Comparison of ENCODE assay signal across 8 mouse cellular contexts in genomic region chr5:34549483-34550221, GRCm38 (mm10). TPM values are rescaled to one million over a fixed set of nuclear protein-coding genes. Genes with fewer than 3 reads are reported as not detected.
DNase-seq lines count a peak whose midpoint lies in the region; ATAC-seq lines count a peak whose summit lies in the region.

No protein-coding gene starts in this region.

- DNase-seq in ovary, postnatal 36 days (ENCODE audit: low spot score) = peak; percentile 65
- no peak for DNase-seq in ovary, postnatal 10 days (ENCODE audit: low spot score)
- DNase-seq in cerebellum, postnatal 10 days = peak; percentile 85 to 89
- DNase-seq in lung, postnatal 25 days (ENCODE audit: low spot score) = peak; percentile 38
- DNase-seq in frontal cortex, postnatal 36 days (ENCODE audit: low spot score in 2 of 2) = no peak

- H3K27ac ChIP-seq in kidney, embryonic 14.5 days (ENCODE audit: low read depth, low read length) = peak overlapping the region; percentile 61; the same call in 1 of the 2 replicates
- H3K27ac ChIP-seq in stomach, embryonic 15.5 days = 0 out of 2 replicates have a peak overlapping the region, but pooled peaks have one; percentile 55

- H3K36me3 ChIP-seq in kidney, embryonic 14.5 days (ENCODE audit: control insufficient read depth, insufficient read depth, low read length) = peaks cover 18% of the 10 kb centered on the region
- peaks cover 16% of the 10 kb centered on the region for H3K36me3 ChIP-seq in stomach, embryonic 15.5 days

- H3K27me3 ChIP-seq in kidney, embryonic 14.5 days (ENCODE audit: control insufficient read depth, insufficient read depth, low read length) = no peaks in the 10 kb centered on the region
- no peaks in the 10 kb centered on the region for H3K27me3 ChIP-seq in stomach, embryonic 15.5 days (replicated peaks)

- WGBS in kidney, embryonic 14.5 days = under 1% methylated on average over 49 of the region's 49 CpGs
- WGBS in stomach, embryonic 15.5 days = 1% methylated on average over 48 of the region's 49 CpGs

- H3K9me3 ChIP-seq in kidney, embryonic 14.5 days (ENCODE audit: control insufficient read depth, low read length) = no peaks in the 10 kb centered on the region
- no peaks in the 10 kb centered on the region for H3K9me3 ChIP-seq in stomach, embryonic 15.5 days

- peak overlapping the region; percentile 92 for H3K9ac ChIP-seq in kidney, embryonic 14.5 days (ENCODE audit: low read depth, low read length)
- peak overlapping the region; percentile 87 for H3K9ac ChIP-seq in stomach, embryonic 15.5 days

- peak; percentile 73 for ATAC-seq in granulocyte monocyte progenitor cell, adult 5-6 weeks (replicated peaks; ENCODE audit: poor library complexity, severe bottlenecking)
- ATAC-seq in kidney, embryonic 14.5 days (ENCODE audit: low FRiP score, low TSS enrichment) = peak; percentile 90
- peak; percentile 83 for ATAC-seq in stomach, embryonic 15.5 days (ENCODE audit: insufficient read depth, low FRiP score, low read depth)

- H3K4me2 ChIP-seq in kidney, embryonic 14.5 days (replicated peaks; ENCODE audit: low read depth, low read length) = peak overlapping the region; percentile 74
- peak overlapping the region; percentile 91 for H3K4me2 ChIP-seq in stomach, embryonic 15.5 days

- H3K4me1 ChIP-seq in kidney, embryonic 14.5 days (ENCODE audit: control insufficient read depth, insufficient read depth, low read length) = peaks cover 8% of the 10 kb centered on the region
- H3K4me1 ChIP-seq in stomach, embryonic 15.5 days = peaks cover 5% of the 10 kb centered on the region

- H3K4me3 ChIP-seq in kidney, embryonic 14.5 days (ENCODE audit: low read length) = peak overlapping the region; percentile 93
- peak overlapping the region; percentile 92 for H3K4me3 ChIP-seq in stomach, embryonic 15.5 days (replicated peaks)

RNA-seq across cellular contexts. Expression of gene Add1, which starts 23.8 kb away (rescaled TPM):
- 65.6 and 74.2 TPM in 2 replicates for total RNA-seq in granulocyte monocyte progenitor cell, adult 5-6 weeks (2014; fragmentation: Nextera tagmentation)
- 81.0 and 82.6 TPM in 2 replicates for total RNA-seq in granulocyte monocyte progenitor cell, adult 5-6 weeks (2017)
- polyA plus RNA-seq in kidney, embryonic 14.5 days (2014; fragmentation: Nextera tagmentation; extraction: Ambion mirVana) = 124 and 183 TPM in 2 replicates
- 162 and 168 TPM in 2 replicates for polyA plus RNA-seq in stomach, embryonic 15.5 days (2015; fragmentation: Nextera tagmentation; extraction: Ambion mirVana)

RNA-seq across cellular contexts. Expression of gene Sh3bp2, which starts 24.0 kb away (rescaled TPM):
- total RNA-seq in granulocyte monocyte progenitor cell, adult 5-6 weeks (2014; fragmentation: Nextera tagmentation) = 15.4 and 16.5 TPM in 2 replicates
- total RNA-seq in granulocyte monocyte progenitor cell, adult 5-6 weeks (2017) = 9.8 and 11.9 TPM in 2 replicates
- polyA plus RNA-seq in kidney, embryonic 14.5 days (2014; fragmentation: Nextera tagmentation; extraction: Ambion mirVana) = 9.0 and 11.1 TPM in 2 replicates
- 5.9 and 10.9 TPM in 2 replicates for polyA plus RNA-seq in stomach, embryonic 15.5 days (2015; fragmentation: Nextera tagmentation; extraction: Ambion mirVana)

RNA-seq across cellular contexts. Expression of gene Tnip2, which starts 35.9 kb away (rescaled TPM):
- total RNA-seq in granulocyte monocyte progenitor cell, adult 5-6 weeks (2014; fragmentation: Nextera tagmentation) = 11.8 and 16.2 TPM in 2 replicates
- total RNA-seq in granulocyte monocyte progenitor cell, adult 5-6 weeks (2017) = 22.0 and 24.4 TPM in 2 replicates
- polyA plus RNA-seq in kidney, embryonic 14.5 days (2014; fragmentation: Nextera tagmentation; extraction: Ambion mirVana) = 10.8 and 16.1 TPM in 2 replicates
- polyA plus RNA-seq in stomach, embryonic 15.5 days (2015; fragmentation: Nextera tagmentation; extraction: Ambion mirVana) = 22.9 and 23.2 TPM in 2 replicates

Comparison
In these comparisons a context has a peak if more than half of its experiments do, and no peak if none do; other contexts are left out.
1. DNase-seq: peak in ovary, postnatal 36 days (single experiment), cerebellum, postnatal 10 days (2 of 2) and lung, postnatal 25 days (single experiment); none in ovary, postnatal 10 days (single experiment) and frontal cortex, postnatal 36 days (0 of 2).
2. Peak in every context shown above with its lines, with median percentiles within 50 percentile points of each other: ATAC-seq.